Mouse (Mus musculus) MEL (cell line): ENCODE measurements at regions not wholly inside any gene's neighbourhood (a gene's known extent, or its start where the extent isn't known, plus 50 kb on each side); places are given as distances from the start of the nearest gene placed in this dataset.

Source experiments
- DNase-seq: peaks from one replicate; pipeline ENCODE4 v3.0.0; 2011; ENCODE audit warnings: low read depth, low spot score
- H3K27ac ChIP-seq: 2 replicates; pipeline ENCODE4 v1.5.1; 2012; ENCODE audit warnings: low read depth, mild to moderate bottlenecking, control low read depth, low read length, moderate library complexity; ENCODE audit not compliant: control insufficient read depth
- H3K27me3 ChIP-seq, 2 experiments: fragments of 150-350 bp in 1 of 2; sonication (generic) in 1 of 2; 2 replicates each; pipeline ENCODE4 v1.6.1; 2012; ENCODE audit warnings: low read length in 2 of 2, mild to moderate bottlenecking in 2 of 2, improper control_type of control experiment in 1 of 2, moderate library complexity in 1 of 2; ENCODE audit not compliant: insufficient read depth in 2 of 2, control insufficient read depth in 1 of 2
- H3K36me3 ChIP-seq, 2 experiments: 2 replicates each; pipeline ENCODE4 v1.6.1; 2012 to 2014; ENCODE audit warnings: low read length in 2 of 2, improper control_type of control experiment in 1 of 2, inconsistent platforms in 1 of 2, mild to moderate bottlenecking in 1 of 2; ENCODE audit not compliant: insufficient read depth in 2 of 2, control insufficient read depth in 1 of 2
- H3K4me1 ChIP-seq, 2 experiments: fragments of 150-350 bp in 1 of 2; sonication (generic) in 1 of 2; 2 replicates each; pipeline ENCODE4 v1.6.1; 2012; ENCODE audit warnings: low read length in 2 of 2, improper control_type of control experiment in 1 of 2, mild to moderate bottlenecking in 1 of 2; ENCODE audit not compliant: insufficient read depth in 2 of 2, control insufficient read depth in 1 of 2
- H3K4me3 ChIP-seq, 2 experiments: fragments of 150-350 bp in 1 of 2; sonication (generic) in 1 of 2; 2 replicates each; pipeline ENCODE4 v1.5.1; 2012; ENCODE audit warnings: low read depth in 2 of 2, low read length in 2 of 2, mild to moderate bottlenecking in 2 of 2, moderate library complexity in 2 of 2, control low read depth in 1 of 2, improper control_type of control experiment in 1 of 2; ENCODE audit not compliant: control insufficient read depth in 1 of 2, insufficient read depth in 1 of 2
- H3K79me2 ChIP-seq: 2 replicates; pipeline ENCODE4 v1.6.1; 2012; ENCODE audit warnings: mild to moderate bottlenecking, low read length, moderate library complexity; ENCODE audit not compliant: control insufficient read depth, poor library complexity, insufficient read depth
- H3K9ac ChIP-seq: 2 replicates; pipeline ENCODE4 v1.6.1; 2012; ENCODE audit warnings: low read depth, mild to moderate bottlenecking, control low read depth, low read length, moderate library complexity; ENCODE audit not compliant: control insufficient read depth, poor library complexity, severe bottlenecking
- H3K9me3 ChIP-seq: fragments of 150-350 bp; sonication (generic); replicated peaks from 2 replicates; pipeline ENCODE4 v1.6.1; 2012; ENCODE audit warnings: mild to moderate bottlenecking, low read length, improper control_type of control experiment, moderate library complexity; ENCODE audit not compliant: insufficient read depth
- CHD1 ChIP-seq: IDR thresholded peaks from 2 replicates; pipeline ENCODE4 v1.6.1; 2012; ENCODE audit warnings: low read depth, mild to moderate bottlenecking, inconsistent platforms, low read length, improper control_type of control experiment
- E2F4 ChIP-seq: IDR thresholded peaks from 2 replicates; pipeline ENCODE4 v1.6.1; 2011; ENCODE audit warnings: low read depth, low read length, improper control_type of control experiment, borderline replicate concordance
- KAT2A ChIP-seq: conservative IDR thresholded peaks from 2 replicates; pipeline ENCODE4 v1.6.1; 2012; ENCODE audit warnings: low read depth, low read length, improper control_type of control experiment, inconsistent platforms
- MAX ChIP-seq: IDR thresholded peaks from 2 replicates; pipeline ENCODE4 v1.6.1; 2011; ENCODE audit warnings: low read length, improper control_type of control experiment
- MXI1 ChIP-seq: IDR thresholded peaks from 2 replicates; pipeline ENCODE4 v1.6.1; 2011; ENCODE audit warnings: mild to moderate bottlenecking, low read depth, low read length, improper control_type of control experiment
- NELFE ChIP-seq: IDR thresholded peaks from 2 replicates; pipeline ENCODE4 v1.6.1; 2011; ENCODE audit warnings: low read depth, low read length, improper control_type of control experiment
- NRF1 ChIP-seq: IDR thresholded peaks from 2 replicates; pipeline ENCODE4 v1.6.1; 2014; ENCODE audit warnings: low read depth, mild to moderate bottlenecking, inconsistent platforms, low read length, improper control_type of control experiment, moderate library complexity; ENCODE audit not compliant: poor library complexity, insufficient read depth, severe bottlenecking
- POLR2A ChIP-seq, 2 experiments: IDR thresholded peaks; 2 replicates each; pipeline ENCODE4 v1.6.1; 2011 to 2012; ENCODE audit warnings: low read length in 2 of 2, mild to moderate bottlenecking in 2 of 2, control low read depth in 1 of 2, improper control_type of control experiment in 1 of 2, low read depth in 1 of 2, moderate library complexity in 1 of 2; ENCODE audit not compliant: control insufficient read depth in 1 of 2, insufficient read depth in 1 of 2, poor library complexity in 1 of 2
- POLR2AphosphoS5 ChIP-seq: IDR thresholded peaks from 2 replicates; pipeline ENCODE4 v1.6.1; 2012; ENCODE audit warnings: low read depth, borderline replicate concordance, mild to moderate bottlenecking, inconsistent platforms, low read length, moderate library complexity, mixed read lengths
- RAD21 ChIP-seq: IDR thresholded peaks from 2 replicates; pipeline ENCODE4 v1.6.1; 2011; ENCODE audit warnings: mild to moderate bottlenecking, low read depth, low read length, improper control_type of control experiment
- RCOR1 ChIP-seq: IDR thresholded peaks from 2 replicates; pipeline ENCODE4 v1.6.1; 2012; ENCODE audit warnings: low read depth, mild to moderate bottlenecking, inconsistent platforms, low read length, improper control_type of control experiment
- SMC3 ChIP-seq: IDR thresholded peaks from 2 replicates; pipeline ENCODE4 v1.6.1; 2011; ENCODE audit warnings: low read depth, low read length, improper control_type of control experiment
- TBP ChIP-seq: IDR thresholded peaks from 2 replicates; pipeline ENCODE4 v1.8.0; 2011; ENCODE audit warnings: low read depth, low read length, improper control_type of control experiment
- UBTF ChIP-seq: IDR thresholded peaks from 2 replicates; pipeline ENCODE4 v1.6.1; 2012; ENCODE audit warnings: low read depth, mild to moderate bottlenecking, inconsistent platforms, low read length, improper control_type of control experiment, moderate library complexity, borderline replicate concordance; ENCODE audit not compliant: insufficient read depth
- USF1 ChIP-seq: IDR thresholded peaks from 2 replicates; pipeline ENCODE4 v1.6.1; 2014; ENCODE audit warnings: low read depth, mild to moderate bottlenecking, inconsistent platforms, low read length, improper control_type of control experiment, moderate library complexity
- ZKSCAN1 ChIP-seq: IDR thresholded peaks from 2 replicates; pipeline ENCODE4 v1.6.1; 2012; ENCODE audit warnings: low read depth, mild to moderate bottlenecking, inconsistent platforms, low read length, improper control_type of control experiment, moderate library complexity
- ZMIZ1 ChIP-seq: IDR thresholded peaks from 2 replicates; pipeline ENCODE4 v1.6.1; 2012; ENCODE audit warnings: low read depth, mild to moderate bottlenecking, inconsistent platforms, low read length, improper control_type of control experiment, moderate library complexity

DNA sequence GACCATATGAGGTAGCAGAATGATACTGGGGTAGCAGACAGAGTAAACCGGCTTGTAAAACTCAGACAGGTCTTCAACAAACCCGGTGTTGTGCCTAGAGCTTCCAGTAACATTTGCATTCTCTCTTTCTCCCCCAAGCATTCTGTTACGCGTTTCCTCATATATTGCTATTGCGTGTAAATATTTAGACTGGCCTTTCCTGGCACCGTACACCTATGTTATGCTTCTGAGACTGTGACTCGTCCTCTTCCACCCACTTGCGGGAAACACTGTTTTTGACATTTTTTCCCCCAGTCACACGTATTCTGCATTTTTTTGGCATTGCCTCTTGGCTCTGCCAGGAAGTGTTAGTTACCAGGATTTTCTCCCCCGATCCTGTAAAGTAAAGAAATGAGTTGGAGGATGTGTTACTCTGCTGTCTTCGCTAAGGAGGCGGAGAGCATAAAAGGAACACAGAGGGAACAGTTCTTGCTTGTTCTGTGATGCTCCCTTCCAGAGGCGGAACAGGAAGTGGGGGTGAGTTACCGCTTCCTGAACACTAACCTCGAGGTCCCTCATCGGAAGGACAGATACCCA is 233.7 kb upstream of the Tank start:
- H3K4me1 ChIP-seq: no peaks in the 10 kb centered on the region
- no peak overlapping the region for H3K4me3 ChIP-seq
- H3K9me3 ChIP-seq: no peaks in the 10 kb centered on the region
- H3K79me2 ChIP-seq: no peaks in the 10 kb centered on the region
- no peak for DNase-seq
- no peaks in the 10 kb centered on the region for H3K36me3 ChIP-seq
- no peak overlapping the region for H3K27ac ChIP-seq
- H3K27me3 ChIP-seq: no peaks in the 10 kb centered on the region
- TF ChIP-seq E2F4 (no peak), ZMIZ1 (no peak), ZKSCAN1 (no peak), TBP (no peak), NELFE (no peak), MAX (no peak), MXI1 (no peak), USF1 (no peak), SMC3 (no peak), RAD21 (no peak), POLR2AphosphoS5 (no peak), NRF1 (no peak), KAT2A (no peak)
- no peak overlapping the region for H3K9ac ChIP-seq

DNA sequence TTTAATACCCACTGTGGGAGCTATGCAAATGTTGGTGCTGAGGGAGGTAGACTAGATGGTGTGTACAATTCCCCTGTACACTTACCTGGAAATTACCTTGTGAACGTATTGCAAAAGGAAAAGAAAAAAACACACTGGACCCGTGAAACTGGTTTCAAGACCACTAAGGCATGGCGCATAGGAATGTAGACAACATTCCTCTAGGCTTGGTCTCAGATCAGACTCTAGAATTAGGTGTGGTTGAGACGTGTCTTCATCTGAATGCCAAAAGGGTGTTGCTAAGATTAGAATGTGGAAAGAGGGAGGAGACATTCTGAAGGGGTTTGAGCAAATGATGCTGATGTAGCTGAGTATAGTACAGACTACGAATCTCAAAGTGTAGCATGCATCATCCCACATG is 237.1 kb upstream of the Tank start:
- no peak for DNase-seq
- Histone ChIP-seq H3K36me3 (no peaks in the 10 kb centered on the region), H3K4me1 (no peaks in the 10 kb centered on the region), H3K9me3 (no peaks in the 10 kb centered on the region), H3K79me2 (no peaks in the 10 kb centered on the region), H3K4me3 (no peak overlapping the region), H3K27ac (no peak overlapping the region), H3K27me3 (no peaks in the 10 kb centered on the region), H3K9ac (no peak overlapping the region)
- TF ChIP-seq UBTF (no peak), ZKSCAN1 (no peak), POLR2A (IDR thresholded peaks at IDR 0.05; ENCODE audit: control insufficient read depth in 1 of 2, insufficient read depth in 1 of 2, low read depth in 1 of 2, low read length in 2 of 2, poor library complexity in 1 of 2) (no peak), CHD1 (no peak), RCOR1 (no peak)
